ENCODE assay signal across 9 mouse cellular contexts in the genomic region with DNA sequence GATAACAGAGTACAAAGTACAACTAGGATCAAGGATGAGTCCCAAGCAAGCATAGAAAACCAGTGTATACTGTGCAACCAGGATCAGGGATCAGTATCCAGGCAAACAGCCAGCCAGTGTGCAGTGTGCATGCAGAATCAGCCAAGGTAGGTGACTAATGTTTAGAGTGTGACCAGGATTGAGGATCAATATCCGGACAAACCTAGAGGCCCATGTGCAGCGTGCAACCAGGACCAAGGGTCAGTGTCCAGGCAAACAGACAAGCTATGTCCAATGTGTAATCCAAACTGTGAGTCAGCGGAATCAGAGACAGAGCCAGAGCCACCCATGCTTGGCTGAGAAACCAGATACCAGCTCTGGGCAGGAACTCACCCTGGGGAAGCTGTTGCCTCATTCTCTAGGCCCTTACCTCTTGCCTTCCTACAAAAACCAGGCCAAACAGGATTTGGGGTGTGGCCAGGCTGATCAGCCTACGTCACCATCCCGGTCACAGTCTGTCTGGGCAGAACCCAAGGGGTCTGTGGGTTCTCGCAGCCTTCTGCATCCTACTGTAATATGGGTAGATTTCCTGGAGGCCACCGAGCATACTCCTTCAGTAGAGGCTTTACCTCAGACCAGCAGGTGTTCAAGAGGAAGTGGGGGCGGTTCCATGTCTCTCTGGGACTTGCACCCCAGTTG. TPM values are rescaled to one million over a fixed set of nuclear protein-coding genes. Genes with fewer than 3 reads are reported as not detected.
DNase-seq lines count a peak whose midpoint lies in the region; ATAC-seq and TF ChIP-seq lines count a peak whose summit lies in the region.
"Had no signal": no experiment of that assay in that cellular context is flagged by ENCODE, and none has a peak within 500 bp of the region (broad histone marks: within the 10 kb centered on the region; RNA-seq: fewer than 3 reads in every experiment).

No protein-coding gene starts in this region.

- no peak for TF ChIP-seq POLR2A in cerebellum, adult 2 months (IDR thresholded peaks at IDR 0.05; ENCODE audit: borderline replicate concordance, insufficient read depth, low read length)

- peaks cover 32% of the 10 kb centered on the region for H3K4me1 ChIP-seq in limb, embryonic 15.5 days
- H3K4me1 ChIP-seq in cerebellum, adult 2 months (ENCODE audit: control insufficient read depth, insufficient read depth, low read length), result peaks cover 2% of the 10 kb centered on the region; the same call in 1 of the 2 replicates
- H3K4me1 ChIP-seq in forebrain, embryonic 12.5 days, result peaks cover 11% of the 10 kb centered on the region

- no peaks in the 10 kb centered on the region for H3K36me3 ChIP-seq in limb, embryonic 15.5 days
- H3K36me3 ChIP-seq in splenic B cell, adult 2 months (ENCODE audit: control insufficient read depth, insufficient read depth, low read length, poor library complexity, severe bottlenecking), result no peaks in the 10 kb centered on the region
- no peaks in the 10 kb centered on the region for H3K36me3 ChIP-seq in forebrain, embryonic 12.5 days (replicated peaks)
- H3K36me3 ChIP-seq: midbrain, embryonic 12.5 days had no signal

- H3K27ac ChIP-seq in limb, embryonic 15.5 days, result peak overlapping the region; percentile 61
- H3K27ac ChIP-seq in cerebellum, adult 2 months (ENCODE audit: insufficient read depth, low read length), result no peak overlapping the region
- no peak overlapping the region for H3K27ac ChIP-seq in forebrain, embryonic 12.5 days
- H3K27ac ChIP-seq: midbrain, embryonic 12.5 days had no signal

- H3K9me3 ChIP-seq in limb, embryonic 15.5 days, result no peaks in the 10 kb centered on the region
- H3K9me3 ChIP-seq in forebrain, embryonic 12.5 days, result no peaks in the 10 kb centered on the region
- H3K9me3 ChIP-seq: midbrain, embryonic 12.5 days had no signal

- 77% methylated on average over 8 of the region's 8 CpGs for WGBS in limb, embryonic 15.5 days
- WGBS in cerebellum, adult 2 months, result 84% methylated on average over 8 of the region's 8 CpGs
- WGBS in forebrain, embryonic 12.5 days, result 92% methylated on average over 8 of the region's 8 CpGs

- DNase-seq in CD4-positive helper T cell, adult 2 months (ENCODE audit: low read depth, low spot score), result peak; percentile 68
- peak; percentile 72 to 76 for DNase-seq in adrenal gland, postnatal 36 days
- DNase-seq in heart, postnatal 14 days, result peak; percentile 43 to 50
- DNase-seq in splenic B cell, adult 2 months (ENCODE audit: low read depth, low spot score), result peak; percentile 64
- no peak for DNase-seq in cerebellum, adult 2 months
- DNase-seq in embryo, embryonic 10 days (ENCODE audit: low spot score), result no peak

- intact Hi-C loops in heart, postnatal 14 days (cut with DNase I), result no loop called here

- ATAC-seq in limb, embryonic 15.5 days (ENCODE audit: insufficient number of reproducible peaks, low FRiP score, low TSS enrichment, low read depth), result no peak
- no peak for ATAC-seq in forebrain, embryonic 12.5 days (ENCODE audit: low FRiP score)

- H3K9ac ChIP-seq in limb, embryonic 15.5 days, result no peak overlapping the region
- H3K9ac ChIP-seq in forebrain, embryonic 12.5 days, result no peak overlapping the region
- H3K9ac ChIP-seq: midbrain, embryonic 12.5 days had no signal

- H3K4me3 ChIP-seq in limb, embryonic 15.5 days, result no peak overlapping the region
- H3K4me3 ChIP-seq in cerebellum, adult 2 months (replicated peaks; ENCODE audit: insufficient read depth, low read depth, low read length), result no peak overlapping the region
- H3K4me3 ChIP-seq in forebrain, embryonic 12.5 days (replicated peaks), result no peak overlapping the region
- H3K4me3 ChIP-seq: midbrain, embryonic 12.5 days had no signal

- H3K4me2 ChIP-seq in limb, embryonic 15.5 days, result no peak overlapping the region
- H3K4me2 ChIP-seq in forebrain, embryonic 12.5 days, result no peak overlapping the region
- H3K4me2 ChIP-seq: midbrain, embryonic 12.5 days had no signal

- H3K27me3 ChIP-seq in limb, embryonic 15.5 days, result no peaks in the 10 kb centered on the region
- no peaks in the 10 kb centered on the region for H3K27me3 ChIP-seq in splenic B cell, adult 2 months (ENCODE audit: control insufficient read depth, insufficient read depth, low read length, poor library complexity, severe bottlenecking)
- no peaks in the 10 kb centered on the region for H3K27me3 ChIP-seq in cerebellum, adult 2 months (ENCODE audit: control insufficient read depth, insufficient read depth, low read length)
- no peaks in the 10 kb centered on the region for H3K27me3 ChIP-seq in forebrain, embryonic 12.5 days
- H3K27me3 ChIP-seq: midbrain, embryonic 12.5 days had no signal

- TF ChIP-seq CTCF in cerebellum, adult 2 months (IDR thresholded peaks at IDR 0.05; ENCODE audit: borderline replicate concordance, insufficient read depth, low read depth, low read length), result no peak

RNA-seq across cellular contexts. Expression of gene Irf2bp2, which starts 20.4 kb away (rescaled TPM):
- total RNA-seq in adrenal gland, postnatal 36 days (2021), result 100 to 1,000 TPM in 1 of 2 experiments, 10 to 100 TPM in 1; 89.7 to 114 TPM
- total RNA-seq in heart, postnatal 14 days (2021), result 100 to 1,000 TPM; 124 to 140 TPM
- 11.0 and 12.8 TPM in 2 replicates for polyA plus RNA-seq in limb, embryonic 15.5 days (2015; fragmentation: Nextera tagmentation; extraction: Ambion mirVana)
- polyA plus RNA-seq in cerebellum, adult 2 months (2012; rRNA removed), result 42.0 and 42.4 TPM in 2 replicates
- polyA plus RNA-seq in forebrain, embryonic 12.5 days (2016; fragmentation: Nextera tagmentation; extraction: Ambion mirVana), result 7.4 and 7.8 TPM in 2 replicates

Comparison
In these comparisons a context has a peak if more than half of its experiments do, and no peak if none do; other contexts are left out.
1. DNase-seq: peak in CD4-positive helper T cell, adult 2 months (single experiment), adrenal gland, postnatal 36 days (2 of 2), heart, postnatal 14 days (2 of 2) and splenic B cell, adult 2 months (single experiment); none in cerebellum, adult 2 months (0 of 2) and embryo, embryonic 10 days (single experiment).